In the genomic region with DNA sequence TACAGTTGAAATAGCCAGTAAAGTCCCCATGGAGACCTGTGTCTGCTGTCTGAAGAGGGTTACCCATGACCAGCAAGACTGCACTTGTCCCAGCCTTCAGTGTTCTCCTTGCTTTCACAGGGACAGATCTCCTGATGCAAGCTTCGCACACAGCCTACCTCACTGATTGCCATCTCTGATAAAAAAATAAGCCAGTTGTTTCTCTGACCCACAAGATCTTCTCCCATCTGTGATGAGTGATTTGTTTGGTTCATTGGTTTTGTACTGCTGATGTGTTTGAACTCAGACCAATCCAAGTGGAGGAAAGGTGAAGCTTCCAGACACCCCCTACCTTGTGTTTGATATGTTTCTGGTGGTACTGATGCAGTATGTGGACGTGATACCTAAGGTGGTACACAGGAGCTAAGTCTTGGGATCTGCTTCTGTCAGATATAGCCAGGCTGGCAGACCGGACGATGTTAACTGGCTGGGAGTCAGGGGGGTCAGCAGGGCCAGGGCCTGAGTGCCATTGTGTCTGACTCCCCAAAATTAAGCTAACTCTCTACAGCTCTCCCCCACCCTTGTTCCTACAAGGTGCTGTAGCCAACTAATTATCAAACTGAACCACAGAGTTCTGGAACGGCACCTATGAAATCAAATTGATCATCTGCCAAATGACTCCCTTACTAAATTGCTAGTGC, we compare ENCODE assay signal across 11 mouse cellular contexts.
DNase-seq lines count a peak whose midpoint lies in the region; ATAC-seq lines count a peak whose summit lies in the region.
"Had no signal": no experiment of that assay in that cellular context is flagged by ENCODE, and none has a peak within 500 bp of the region (broad histone marks: within the 10 kb centered on the region; RNA-seq: fewer than 3 reads in every experiment).

No protein-coding gene starts in this region.

- H3K9me3 ChIP-seq in kidney, embryonic 15.5 days (replicated peaks): no peaks in the 10 kb centered on the region
- no peaks in the 10 kb centered on the region for H3K9me3 ChIP-seq in limb, embryonic 13.5 days
- H3K9me3 ChIP-seq: embryonic facial prominence, embryonic 13.5 days; G1E had no signal

- H3K9ac ChIP-seq in kidney, embryonic 15.5 days: no peak overlapping the region
- H3K9ac ChIP-seq in limb, embryonic 13.5 days: no peak overlapping the region
- H3K9ac ChIP-seq: embryonic facial prominence, embryonic 13.5 days had no signal

- peak; percentile 49; the same call in 1 of the 2 replicates for ATAC-seq in cerebellum, adult (ENCODE audit: insufficient number of reproducible peaks, low FRiP score, low TSS enrichment)
- no peak; the same call in 1 of the 2 replicates for ATAC-seq in kidney, embryonic 15.5 days (replicated peaks; ENCODE audit: low FRiP score)
- ATAC-seq in limb, embryonic 13.5 days (ENCODE audit: low FRiP score, low read depth): 0 out of 2 replicates have a peak, but pooled peaks have one; percentile 36
- no peak for ATAC-seq in erythroid progenitor cell, adult 5-6 weeks (replicated peaks; ENCODE audit: low FRiP score, poor library complexity, severe bottlenecking)

- H3K4me3 ChIP-seq in kidney, embryonic 15.5 days (replicated peaks): no peak overlapping the region
- H3K4me3 ChIP-seq in limb, embryonic 13.5 days: no peak overlapping the region
- H3K4me3 ChIP-seq: embryonic facial prominence, embryonic 13.5 days had no signal

- H3K27ac ChIP-seq in kidney, embryonic 15.5 days: no peak overlapping the region
- H3K27ac ChIP-seq in limb, embryonic 13.5 days: no peak overlapping the region
- H3K27ac ChIP-seq: embryonic facial prominence, embryonic 13.5 days had no signal

- 65% methylated on average over 5 of the region's 5 CpGs for WGBS in kidney, embryonic 15.5 days
- WGBS in limb, embryonic 13.5 days: 69% methylated on average over 5 of the region's 5 CpGs

- DNase-seq in cerebellum, postnatal 4 days (ENCODE audit: low spot score in 2 of 2): no peak
- DNase-seq in kidney, adult 11 months: peak; percentile 21
- peak; percentile 42 for DNase-seq in fat pad, adult 2 months (ENCODE audit: extremely low read depth, low read depth, low spot score)
- no peak for DNase-seq in frontal cortex, postnatal 14 days (ENCODE audit: low spot score in 2 of 2)

- H3K4me2 ChIP-seq in kidney, embryonic 15.5 days: no peak overlapping the region
- H3K4me2 ChIP-seq in limb, embryonic 13.5 days (replicated peaks): no peak overlapping the region
- H3K4me2 ChIP-seq: embryonic facial prominence, embryonic 13.5 days; liver, embryonic 11.5 days had no signal

- no peaks in the 10 kb centered on the region for H3K27me3 ChIP-seq in kidney, embryonic 15.5 days
- no peaks in the 10 kb centered on the region for H3K27me3 ChIP-seq in limb, embryonic 13.5 days
- H3K27me3 ChIP-seq: embryonic facial prominence, embryonic 13.5 days had no signal

- H3K36me3 ChIP-seq in kidney, embryonic 15.5 days: no peaks in the 10 kb centered on the region
- H3K36me3 ChIP-seq in limb, embryonic 13.5 days: no peaks in the 10 kb centered on the region
- H3K36me3 ChIP-seq: embryonic facial prominence, embryonic 13.5 days; G1E had no signal

- H3K4me1 ChIP-seq in kidney, embryonic 15.5 days: peaks cover 9% of the 10 kb centered on the region; the same call in 1 of the 2 replicates
- H3K4me1 ChIP-seq in limb, embryonic 13.5 days: peaks cover 20% of the 10 kb centered on the region

Comparison
In these comparisons a context has a peak if more than half of its experiments do, and no peak if none do; other contexts are left out.
1. ATAC-seq: peak in cerebellum, adult (single experiment) and limb, embryonic 13.5 days (single experiment); none in kidney, embryonic 15.5 days (single experiment) and erythroid progenitor cell, adult 5-6 weeks (single experiment).
2. DNase-seq: peak in kidney, adult 11 months (single experiment) and fat pad, adult 2 months (single experiment); none in cerebellum, postnatal 4 days (0 of 2) and frontal cortex, postnatal 14 days (0 of 2).